In genomic region chrX:74368209-74368909, GRCm38 (mm10) we compare ENCODE assay signal across 8 mouse cellular contexts. TPM values are rescaled to one million over a fixed set of nuclear protein-coding genes. Genes with fewer than 3 reads are reported as not detected.
DNase-seq lines count a peak whose midpoint lies in the region; ATAC-seq and TF ChIP-seq lines count a peak whose summit lies in the region.

No protein-coding gene starts in this region.

- no peak for TF ChIP-seq CTCF in E14TG2a.4 (conservative IDR thresholded peaks at IDR 0.05; ENCODE audit: low read length)

- peak; percentile 47 for DNase-seq in forebrain, embryonic 14.5 days (ENCODE audit: low spot score)
- DNase-seq in heart, postnatal 14 days = peak; percentile 77 to 78
- peak; percentile 28 to 59 for DNase-seq in layer of hippocampus, adult 18-20 months (ENCODE audit: low spot score in 2 of 2)
- DNase-seq in thymus, postnatal 0 days (ENCODE audit: low spot score) = peak; percentile 44

- peak overlapping the region; percentile 77 for H3K9ac ChIP-seq in forebrain, embryonic 14.5 days (ENCODE audit: low read length)
- H3K9ac ChIP-seq in lung, embryonic 15.5 days = peak overlapping the region; percentile 75

- H3K27ac ChIP-seq in forebrain, embryonic 14.5 days (ENCODE audit: low read depth, low read length) = peak overlapping the region; percentile 55; the same call in 1 of the 2 replicates
- peak overlapping the region; percentile 71 for H3K27ac ChIP-seq in lung, embryonic 15.5 days

- H3K4me1 ChIP-seq in E14TG2a.4 (replicated peaks; ENCODE audit: low read depth, low read length) = peaks cover 29% of the 10 kb centered on the region
- peaks cover 6% of the 10 kb centered on the region; the same call in 1 of the 2 replicates for H3K4me1 ChIP-seq in forebrain, embryonic 14.5 days (ENCODE audit: control insufficient read depth, insufficient read depth, low read length)
- H3K4me1 ChIP-seq in lung, embryonic 15.5 days = peaks cover 9% of the 10 kb centered on the region; the same call in 1 of the 2 replicates

- H3K4me2 ChIP-seq in forebrain, embryonic 14.5 days (ENCODE audit: low read length) = peak overlapping the region; percentile 61
- H3K4me2 ChIP-seq in lung, embryonic 15.5 days = peak overlapping the region; percentile 66

- 40% methylated on average over 47 of the region's 49 CpGs for WGBS in forebrain, embryonic 14.5 days
- 29% methylated on average over 41 of the region's 49 CpGs for WGBS in lung, embryonic 15.5 days

- peak overlapping the region; percentile 81 for H3K4me3 ChIP-seq in E14TG2a.4 (replicated peaks; ENCODE audit: low read length)
- H3K4me3 ChIP-seq in forebrain, embryonic 14.5 days (ENCODE audit: low read depth, low read length) = peak overlapping the region; percentile 49
- peak overlapping the region; percentile 59 for H3K4me3 ChIP-seq in lung, embryonic 15.5 days

- H3K9me3 ChIP-seq in E14TG2a.4 (ENCODE audit: low read length) = no peaks in the 10 kb centered on the region
- H3K9me3 ChIP-seq in forebrain, embryonic 14.5 days (replicated peaks; ENCODE audit: control insufficient read depth, low read length) = no peaks in the 10 kb centered on the region
- H3K9me3 ChIP-seq in lung, embryonic 15.5 days = no peaks in the 10 kb centered on the region

- H3K36me3 ChIP-seq in E14TG2a.4 (ENCODE audit: insufficient read depth, low read length) = peaks cover 33% of the 10 kb centered on the region
- H3K36me3 ChIP-seq in forebrain, embryonic 14.5 days (ENCODE audit: control insufficient read depth, insufficient read depth, low read length) = no peaks in the 10 kb centered on the region
- H3K36me3 ChIP-seq in lung, embryonic 15.5 days = peaks cover 2% of the 10 kb centered on the region; the same call in 1 of the 2 replicates

- intact Hi-C loops in heart, postnatal 14 days (cut with DNase I) = loop anchor here (5.0 kb wide), 1 partner anchor 51 kb away; no protein-coding TSS in a partner anchor

- no peaks in the 10 kb centered on the region for H3K27me3 ChIP-seq in E14TG2a.4 (ENCODE audit: insufficient read depth, low read length)
- H3K27me3 ChIP-seq in forebrain, embryonic 14.5 days (replicated peaks; ENCODE audit: control insufficient read depth, insufficient read depth, low read length) = no peaks in the 10 kb centered on the region
- H3K27me3 ChIP-seq in lung, embryonic 15.5 days = no peaks in the 10 kb centered on the region

- ATAC-seq in cerebellum, adult (ENCODE audit: insufficient number of reproducible peaks, low FRiP score, low TSS enrichment) = peak; percentile 59
- peak; percentile 80 for ATAC-seq in forebrain, embryonic 14.5 days
- peak; percentile 86 for ATAC-seq in lung, embryonic 15.5 days (ENCODE audit: borderline replicate concordance, extremely low read depth, low FRiP score, low TSS enrichment)
- ATAC-seq in neutrophil, adult 5-6 weeks (ENCODE audit: extremely low read depth, insufficient number of reproducible peaks, low FRiP score, poor library complexity, severe bottlenecking) = peak; percentile 22; the same call in 1 of the 2 replicates

RNA-seq across cellular contexts. Expression of gene Ubl4a, which starts 4.7 kb away (rescaled TPM):
- polyA plus RNA-seq in forebrain, embryonic 14.5 days (2014; fragmentation: Nextera tagmentation; extraction: Ambion mirVana) = 77.7 and 81.5 TPM in 2 replicates
- total RNA-seq in heart, postnatal 14 days (2021) = 10 to 100 TPM; 48.1 to 53.6 TPM
- total RNA-seq in layer of hippocampus, adult 18-20 months (2021) = 10 to 100 TPM; 61.5 to 61.8 TPM
- 83.2 and 84.1 TPM in 2 replicates for polyA plus RNA-seq in lung, embryonic 15.5 days (2015; fragmentation: Nextera tagmentation; extraction: Ambion mirVana)
- total RNA-seq in neutrophil, adult 5-6 weeks (2017) = 7.8 and 7.9 TPM in 2 replicates
- 58.7 and 63.1 TPM in 2 replicates for polyA plus RNA-seq in thymus, postnatal 0 days (2015; fragmentation: Nextera tagmentation; extraction: Ambion mirVana)

RNA-seq across cellular contexts. Expression of gene Slc10a3, which starts 4.8 kb away (rescaled TPM):
- polyA plus RNA-seq in forebrain, embryonic 14.5 days (2014; fragmentation: Nextera tagmentation; extraction: Ambion mirVana) = 6.8 and 7.8 TPM in 2 replicates
- total RNA-seq in heart, postnatal 14 days (2021) = 1 to 10 TPM; 5.3 to 5.5 TPM
- total RNA-seq in layer of hippocampus, adult 18-20 months (2021) = 1 to 10 TPM; 2.3 to 2.6 TPM
- 21.0 and 21.1 TPM in 2 replicates for polyA plus RNA-seq in lung, embryonic 15.5 days (2015; fragmentation: Nextera tagmentation; extraction: Ambion mirVana)
- total RNA-seq in neutrophil, adult 5-6 weeks (2017) = 12.9 and 14.2 TPM in 2 replicates
- polyA plus RNA-seq in thymus, postnatal 0 days (2015; fragmentation: Nextera tagmentation; extraction: Ambion mirVana) = 19.8 and 20.1 TPM in 2 replicates

RNA-seq across cellular contexts. Expression of gene Lage3, which starts 14.9 kb away (rescaled TPM):
- 90.8 and 109 TPM in 2 replicates for polyA plus RNA-seq in forebrain, embryonic 14.5 days (2014; fragmentation: Nextera tagmentation; extraction: Ambion mirVana)
- 10 to 100 TPM; 34.7 to 38.3 TPM for total RNA-seq in heart, postnatal 14 days (2021)
- 10 to 100 TPM; 19.7 to 24.0 TPM for total RNA-seq in layer of hippocampus, adult 18-20 months (2021)
- polyA plus RNA-seq in lung, embryonic 15.5 days (2015; fragmentation: Nextera tagmentation; extraction: Ambion mirVana) = 104 and 119 TPM in 2 replicates
- 3.6 and 4.5 TPM in 2 replicates for total RNA-seq in neutrophil, adult 5-6 weeks (2017)
- polyA plus RNA-seq in thymus, postnatal 0 days (2015; fragmentation: Nextera tagmentation; extraction: Ambion mirVana) = 123 and 138 TPM in 2 replicates

RNA-seq across cellular contexts. Expression of gene Fam3a, which starts 24.7 kb away (rescaled TPM):
- polyA plus RNA-seq in forebrain, embryonic 14.5 days (2014; fragmentation: Nextera tagmentation; extraction: Ambion mirVana) = 29.8 and 35.2 TPM in 2 replicates
- 10 to 100 TPM; 16.3 to 19.2 TPM for total RNA-seq in heart, postnatal 14 days (2021)
- total RNA-seq in layer of hippocampus, adult 18-20 months (2021) = 10 to 100 TPM; 15.4 to 20.8 TPM
- polyA plus RNA-seq in lung, embryonic 15.5 days (2015; fragmentation: Nextera tagmentation; extraction: Ambion mirVana) = 39.6 and 46.7 TPM in 2 replicates
- 22.6 and 27.9 TPM in 2 replicates for total RNA-seq in neutrophil, adult 5-6 weeks (2017)
- 22.7 and 23.2 TPM in 2 replicates for polyA plus RNA-seq in thymus, postnatal 0 days (2015; fragmentation: Nextera tagmentation; extraction: Ambion mirVana)

RNA-seq across cellular contexts. Expression of gene Ikbkg, which starts 24.7 kb away (rescaled TPM):
- polyA plus RNA-seq in forebrain, embryonic 14.5 days (2014; fragmentation: Nextera tagmentation; extraction: Ambion mirVana) = 22.9 and 23.4 TPM in 2 replicates
- total RNA-seq in heart, postnatal 14 days (2021) = 10 to 100 TPM; 46.6 to 52.2 TPM
- 10 to 100 TPM; 49.7 to 51.5 TPM for total RNA-seq in layer of hippocampus, adult 18-20 months (2021)
- 18.5 and 18.6 TPM in 2 replicates for polyA plus RNA-seq in lung, embryonic 15.5 days (2015; fragmentation: Nextera tagmentation; extraction: Ambion mirVana)
- total RNA-seq in neutrophil, adult 5-6 weeks (2017) = 48.4 and 59.4 TPM in 2 replicates
- polyA plus RNA-seq in thymus, postnatal 0 days (2015; fragmentation: Nextera tagmentation; extraction: Ambion mirVana) = 22.7 and 25.1 TPM in 2 replicates

Comparison
In these comparisons a context has a peak if more than half of its experiments do, and no peak if none do; other contexts are left out.
1. Peak in every context shown above with its lines: DNase-seq, ATAC-seq, H3K4me3 ChIP-seq and H3K27ac ChIP-seq.
2. ATAC-seq: peak in every context shown above with its lines; median percentile 86 in lung, embryonic 15.5 days; 80 in forebrain, embryonic 14.5 days; 59 in cerebellum, adult; 22 in neutrophil, adult 5-6 weeks.